Mouse (Mus musculus): ENCODE data around the gene Vmn1r191. TPM values are rescaled to one million over a fixed set of nuclear protein-coding genes. Genes with fewer than 3 reads are reported as not detected.
A peak's percentile ranks its signal among the peaks of the same experiment; 100 is the strongest.
"Not testable (repeated sequence)": the region's sequence is repeated elsewhere in the genome, so short reads cannot be mapped to it uniquely, and the experiment has no call there.

Gene Vmn1r191
- polyA plus RNA-seq, 1 experiment from 2014 or later: not detected

DNA sequence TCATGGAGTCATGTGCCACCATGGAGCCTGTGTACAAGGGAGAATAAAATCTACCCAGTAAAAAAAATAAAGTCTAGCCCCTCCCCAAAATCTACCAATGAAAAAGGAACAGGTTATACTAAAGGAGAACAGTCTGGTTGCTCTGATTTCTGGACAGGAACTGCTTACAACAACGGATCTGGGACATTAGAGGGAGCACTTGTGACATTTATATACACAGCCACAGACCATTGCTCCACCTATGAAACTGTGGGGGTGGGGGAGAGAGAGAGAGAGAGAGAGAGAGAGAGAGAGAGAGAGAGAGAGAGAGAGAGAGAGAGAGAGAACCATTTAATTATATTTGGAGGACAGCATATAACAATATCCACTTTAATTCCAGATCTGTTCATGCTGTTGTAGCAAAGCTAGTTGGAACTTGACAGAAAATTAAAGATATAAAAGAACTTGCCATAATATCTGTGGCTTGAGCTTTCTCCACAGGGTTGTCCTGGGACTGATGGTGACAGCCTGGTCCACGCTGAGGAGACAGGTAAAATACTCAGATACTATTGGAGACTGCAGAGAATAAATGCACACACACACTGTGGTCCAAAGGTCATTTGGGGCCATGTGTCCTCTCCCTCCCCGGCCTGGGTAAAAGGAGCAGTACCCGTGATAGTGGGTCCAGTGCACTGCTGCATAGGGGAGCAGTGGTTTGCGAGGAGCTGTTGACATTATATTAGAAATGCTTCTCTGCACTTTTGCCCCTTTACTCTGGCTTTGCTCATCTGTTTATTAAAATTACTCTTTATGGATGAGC, 47.1 kb downstream of the Vmn1r191 start:
- H3K27me3 ChIP-seq (replicated peaks; ENCODE audit: control insufficient read depth, insufficient read depth, low read length); H3K9ac ChIP-seq (ENCODE audit: low read depth, low read length); H3K27ac ChIP-seq (ENCODE audit: low read depth, low read length); H3K4me2 ChIP-seq (replicated peaks; ENCODE audit: low read depth); H3K4me1 ChIP-seq (replicated peaks; ENCODE audit: control insufficient read depth, insufficient read depth, low read length); H3K36me3 ChIP-seq (ENCODE audit: control insufficient read depth, insufficient read depth); H3K9me3 ChIP-seq (ENCODE audit: control insufficient read depth); H3K4me3 ChIP-seq (ENCODE audit: low read depth, low read length): not testable (repeated sequence)
- TF ChIP-seq CTCF (IDR thresholded peaks at IDR 0.05; ENCODE audit: low read depth): peak; percentile 36
- 39% methylated on average over 5 of the region's 5 CpGs for WGBS
- ATAC-seq: peak; percentile 63

Small RNA genes lying within 50 kb of the gene (microRNA-seq; reads per million reads assigned to microRNA genes)
- not detected for gene Gm23282
- not detected for gene Gm25084

Other genes with a start within 250 kb of the Vmn1r191 start
- gene Zfp184, start 238.9 kb downstream of the Vmn1r191 start, polyA plus RNA-seq (2015; fragmentation: Nextera tagmentation; extraction: Ambion mirVana): 1.2 TPM in 2 replicates
- gene Pom121l2, start 202.8 kb downstream of the Vmn1r191 start, polyA plus RNA-seq (2015; fragmentation: Nextera tagmentation; extraction: Ambion mirVana): not detected in 2 replicates
- 4.0 and 4.1 TPM in 2 replicates for gene Prss16, start 174.2 kb downstream of the Vmn1r191 start, polyA plus RNA-seq (2015; fragmentation: Nextera tagmentation; extraction: Ambion mirVana)
- gene Hist1h2ah, start 148.4 kb downstream of the Vmn1r191 start, polyA plus RNA-seq (2015; fragmentation: Nextera tagmentation; extraction: Ambion mirVana): 3.4 and 5.3 TPM in 2 replicates
- 0.90 and 1.8 TPM in 2 replicates for gene Hist1h2bk, start 148.1 kb downstream of the Vmn1r191 start, polyA plus RNA-seq (2015; fragmentation: Nextera tagmentation; extraction: Ambion mirVana)
- gene Hist1h4i, start 142.6 kb downstream of the Vmn1r191 start, polyA plus RNA-seq (2015; fragmentation: Nextera tagmentation; extraction: Ambion mirVana): 9.4 and 9.9 TPM in 2 replicates
- gene Hist1h2ag, start 141.0 kb downstream of the Vmn1r191 start, polyA plus RNA-seq (2015; fragmentation: Nextera tagmentation; extraction: Ambion mirVana): 12.9 and 16.0 TPM in 2 replicates
- gene Hist1h2bj, start 140.8 kb downstream of the Vmn1r191 start, polyA plus RNA-seq (2015; fragmentation: Nextera tagmentation; extraction: Ambion mirVana): 2.3 and 4.1 TPM in 2 replicates
- not detected in 2 replicates for gene Vmn1r188, start 99.5 kb downstream of the Vmn1r191 start, polyA plus RNA-seq (2015; fragmentation: Nextera tagmentation; extraction: Ambion mirVana)
- gene Vmn1r189, start 78.1 kb downstream of the Vmn1r191 start, polyA plus RNA-seq (2015; fragmentation: Nextera tagmentation; extraction: Ambion mirVana): not detected in 2 replicates
- not detected in 2 replicates for gene Vmn1r192, start 7.2 kb upstream of the Vmn1r191 start, polyA plus RNA-seq (2015; fragmentation: Nextera tagmentation; extraction: Ambion mirVana)
- gene Vmn1r193, start 39.2 kb upstream of the Vmn1r191 start, polyA plus RNA-seq (2015; fragmentation: Nextera tagmentation; extraction: Ambion mirVana): not detected in 2 replicates
- gene Vmn1r194, start 60.2 kb upstream of the Vmn1r191 start, polyA plus RNA-seq (2015; fragmentation: Nextera tagmentation; extraction: Ambion mirVana): not detected in 2 replicates
- not detected in 2 replicates for gene Vmn1r195, start 86.6 kb upstream of the Vmn1r191 start, polyA plus RNA-seq (2015; fragmentation: Nextera tagmentation; extraction: Ambion mirVana)
- gene Vmn1r196, start 106.0 kb upstream of the Vmn1r191 start, polyA plus RNA-seq (2015; fragmentation: Nextera tagmentation; extraction: Ambion mirVana): not detected in 2 replicates
- gene Vmn1r197, start 140.6 kb upstream of the Vmn1r191 start, polyA plus RNA-seq (2015; fragmentation: Nextera tagmentation; extraction: Ambion mirVana): not detected in 2 replicates
- gene Vmn1r198, start 166.4 kb upstream of the Vmn1r191 start, polyA plus RNA-seq (2015; fragmentation: Nextera tagmentation; extraction: Ambion mirVana): not detected in 2 replicates
- not detected in 2 replicates for gene Vmn1r199, start 195.8 kb upstream of the Vmn1r191 start, polyA plus RNA-seq (2015; fragmentation: Nextera tagmentation; extraction: Ambion mirVana)
- gene Vmn1r200, start 206.4 kb upstream of the Vmn1r191 start, polyA plus RNA-seq (2015; fragmentation: Nextera tagmentation; extraction: Ambion mirVana): not detected in 2 replicates

Measured in intestine, postnatal 0 days (tissue).